Mouse (Mus musculus): Measurements from ENCODE around the gene Clec2d.

DNA sequence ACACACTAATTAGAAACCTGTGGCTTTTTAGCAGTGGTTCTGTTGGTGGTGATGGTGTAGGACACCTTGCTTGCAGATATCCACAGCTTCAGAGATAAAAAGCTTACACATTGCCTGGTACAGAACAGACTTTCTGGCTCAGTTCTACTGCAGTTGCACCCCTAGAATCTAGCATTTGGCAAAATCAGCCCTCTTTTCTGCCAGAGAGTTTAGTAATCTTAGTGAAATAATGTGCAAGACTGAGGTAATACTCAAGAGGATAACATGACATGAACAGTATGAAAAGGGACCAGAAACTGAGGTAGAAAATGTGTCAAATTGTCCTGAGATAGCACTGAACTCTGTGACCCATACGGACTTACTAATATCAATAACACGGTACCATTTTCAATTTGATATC is 33.6 kb upstream of the Clec2d start:
- TF ChIP-seq EP300 (IDR thresholded peaks at IDR 0.05; ENCODE audit: low read depth) (no peak), CTCF (IDR thresholded peaks at IDR 0.05; ENCODE audit: low read depth) (no peak)

All from heart, postnatal 0 days (tissue).